Mouse (Mus musculus): ENCODE data around the gene Atp1a2. TPM values are rescaled to one million over a fixed set of nuclear protein-coding genes. Genes with fewer than 3 reads are reported as not detected.
"Not testable (repeated sequence)": the region's sequence is repeated elsewhere in the genome, so short reads cannot be mapped to it uniquely, and the experiment has no call there.

Gene Atp1a2
- polyA plus RNA-seq, 2 experiments, result 1.8 to 11.3 TPM

DNA sequence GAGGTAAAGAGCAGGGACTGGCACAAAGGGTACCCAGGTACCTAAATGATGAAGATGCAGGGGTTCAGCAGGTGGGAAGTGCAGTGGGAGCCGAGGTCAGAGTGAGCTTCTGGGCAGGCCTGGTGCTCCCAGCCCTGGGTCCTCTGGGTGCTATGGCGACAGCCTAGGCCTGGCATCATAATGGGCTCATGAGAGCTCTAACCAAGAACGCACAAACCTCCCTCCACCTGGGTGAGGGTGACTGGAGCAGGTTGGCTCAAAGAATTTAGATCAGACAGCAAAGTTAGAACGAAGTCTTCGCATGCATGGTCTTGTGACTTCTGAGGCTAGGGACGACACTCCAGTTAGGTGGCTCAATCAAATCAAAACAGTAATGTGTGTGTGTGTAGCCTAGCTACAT lies 39.5 kb downstream of the Atp1a2 start, which contains the start of gene Atp1a4:
Gene Atp1a4 (minus strand): TSS at position 101 of the 400 bp plus-strand sequence.
- no peaks in the 10 kb centered on the region for H3K27me3 ChIP-seq (ENCODE audit: control insufficient read depth, insufficient read depth, low read length)
- DNase-seq (ENCODE audit: low spot score) (no peak), ATAC-seq (ENCODE audit: low FRiP score, low read depth) (no peak)
- no peak within 1 kb of the TSS for H3K4me3 ChIP-seq (replicated peaks; ENCODE audit: low read length)
- H3K27ac ChIP-seq (replicated peaks; ENCODE audit: low read depth, low read length), result no peak within 1 kb of the TSS
- no peaks in the 10 kb centered on the region for H3K9me3 ChIP-seq (ENCODE audit: control insufficient read depth, low read length)
- H3K36me3 ChIP-seq (ENCODE audit: control insufficient read depth, insufficient read depth, low read length), result no peaks in the 10 kb centered on the region
- WGBS, result 85% methylated on average over 6 of the region's 6 CpGs
- H3K4me1 ChIP-seq (ENCODE audit: control insufficient read depth, insufficient read depth, low read length), result no peaks in the 10 kb centered on the region
- H3K4me2 ChIP-seq (replicated peaks; ENCODE audit: low read depth, low read length, severe bottlenecking), result no peak within 1 kb of the TSS
- TF ChIP-seq POLR2A (IDR thresholded peaks at IDR 0.05; ENCODE audit: borderline replicate concordance, extremely low read depth, insufficient read depth, insufficient read length), result no peak
- H3K9ac ChIP-seq (ENCODE audit: low read depth, low read length, severe bottlenecking), result no peak within 1 kb of the TSS

- H3K27me3 ChIP-seq (ENCODE audit: control insufficient read depth, insufficient read depth, low read length), result peaks cover 13% of the 10 kb centered on the region
- H3K4me3 ChIP-seq (replicated peaks; ENCODE audit: low read length), result no peak overlapping the region
- DNase-seq (ENCODE audit: low spot score) (peak; percentile 39), ATAC-seq (ENCODE audit: low FRiP score, low read depth) (peak; percentile 72)
- no peak overlapping the region for H3K27ac ChIP-seq (replicated peaks; ENCODE audit: low read depth, low read length)
- no peak for TF ChIP-seq POLR2A (IDR thresholded peaks at IDR 0.05; ENCODE audit: borderline replicate concordance, extremely low read depth, insufficient read depth, insufficient read length)
- 45% methylated on average over 2 of the region's 2 CpGs for WGBS
- no peaks in the 10 kb centered on the region for H3K36me3 ChIP-seq (ENCODE audit: control insufficient read depth, insufficient read depth, low read length)
- H3K9me3 ChIP-seq (ENCODE audit: control insufficient read depth, low read length), result no peaks in the 10 kb centered on the region
- H3K9ac ChIP-seq (ENCODE audit: low read depth, low read length, severe bottlenecking), result no peak overlapping the region
- H3K4me2 ChIP-seq (replicated peaks; ENCODE audit: low read depth, low read length, severe bottlenecking), result no peak overlapping the region
- H3K4me1 ChIP-seq (ENCODE audit: control insufficient read depth, insufficient read depth, low read length), result 0 out of 2 replicates have a peak, but pooled peaks cover 2% of the 10 kb centered on the region
Observed at GRCm38 (mm10) chr1:172247679-172248078, 50.2 kb downstream of the Atp1a2 start.

DNA sequence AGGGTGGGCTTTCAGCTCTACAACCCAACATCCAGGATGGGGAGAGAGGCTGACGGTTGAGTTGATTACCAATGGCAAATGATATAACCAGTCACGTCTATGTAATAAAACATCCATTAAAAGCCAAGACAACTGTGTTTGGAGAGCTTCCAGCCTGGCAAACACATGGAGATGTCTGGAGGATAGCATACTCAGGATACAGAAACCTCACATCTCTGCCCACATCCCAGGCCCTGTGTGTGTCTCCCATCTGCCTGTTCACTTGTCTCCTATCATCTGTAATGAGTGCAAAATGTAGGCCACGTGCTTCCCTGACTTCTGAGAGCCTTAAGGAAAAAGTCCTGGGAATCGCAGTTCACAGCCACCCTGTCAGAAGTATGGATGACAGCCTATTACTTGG lies 50.6 kb downstream of the Atp1a2 start:
- Histone ChIP-seq H3K27me3 (ENCODE audit: control insufficient read depth, insufficient read depth, low read length) (peaks cover 13% of the 10 kb centered on the region), H3K4me2 (replicated peaks; ENCODE audit: low read depth, low read length, severe bottlenecking) (no peak overlapping the region), H3K27ac (replicated peaks; ENCODE audit: low read depth, low read length) (no peak overlapping the region), H3K4me3 (replicated peaks; ENCODE audit: low read length) (no peak overlapping the region), H3K4me1 (ENCODE audit: control insufficient read depth, insufficient read depth, low read length) (0 out of 2 replicates have a peak, but pooled peaks cover 4% of the 10 kb centered on the region), H3K36me3 (ENCODE audit: control insufficient read depth, insufficient read depth, low read length) (no peaks in the 10 kb centered on the region), H3K9me3 (ENCODE audit: control insufficient read depth, low read length) (no peaks in the 10 kb centered on the region), H3K9ac (ENCODE audit: low read depth, low read length, severe bottlenecking) (no peak overlapping the region)
- DNase-seq (ENCODE audit: low spot score), result no peak
- TF ChIP-seq POLR2A (IDR thresholded peaks at IDR 0.05; ENCODE audit: borderline replicate concordance, extremely low read depth, insufficient read depth, insufficient read length), result no peak
- ATAC-seq (ENCODE audit: low FRiP score, low read depth), result no peak
- whole genome bisulfite sequencing, result 58% methylated on average over 4 of the region's 4 CpGs

DNA sequence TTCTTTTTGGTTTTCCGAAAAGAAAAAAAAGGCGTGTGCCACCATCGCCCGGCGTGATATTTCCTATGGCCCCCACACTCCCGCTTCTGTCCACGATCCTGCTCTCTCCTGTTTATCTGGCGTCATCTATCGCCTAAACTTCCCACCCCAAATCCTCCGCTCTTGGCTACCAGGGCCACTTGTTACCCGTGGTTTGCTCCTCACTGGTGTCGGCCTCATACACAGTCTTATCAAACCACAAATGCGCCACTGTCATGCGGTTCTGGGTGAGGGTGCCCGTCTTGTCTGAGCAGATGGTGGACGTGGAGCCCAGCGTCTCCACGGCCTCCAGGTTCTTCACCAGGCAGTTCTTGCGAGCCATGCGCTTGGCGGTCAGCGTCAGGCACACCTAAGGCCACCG lies 53.2 kb downstream of the Atp1a2 start:
- H3K27me3 ChIP-seq (ENCODE audit: control insufficient read depth, insufficient read depth, low read length), result peaks cover 13% of the 10 kb centered on the region
- not testable (repeated sequence) for H3K4me3 ChIP-seq (replicated peaks; ENCODE audit: low read length); DNase-seq (ENCODE audit: low spot score); H3K36me3 ChIP-seq (ENCODE audit: control insufficient read depth, insufficient read depth, low read length); H3K27ac ChIP-seq (replicated peaks; ENCODE audit: low read depth, low read length); H3K9ac ChIP-seq (ENCODE audit: low read depth, low read length, severe bottlenecking); H3K4me1 ChIP-seq (ENCODE audit: control insufficient read depth, insufficient read depth, low read length); H3K9me3 ChIP-seq (ENCODE audit: control insufficient read depth, low read length); H3K4me2 ChIP-seq (replicated peaks; ENCODE audit: low read depth, low read length, severe bottlenecking); ATAC-seq (ENCODE audit: low FRiP score, low read depth)
- WGBS, result 41% methylated on average over 23 of the region's 23 CpGs

GRCm38 (mm10) chr1:172243547-172244205 lies 54.2 kb downstream of the Atp1a2 start:
- no peak overlapping the region for H3K9ac ChIP-seq (ENCODE audit: low read depth, low read length, severe bottlenecking)
- 0 out of 2 replicates have a peak, but pooled peaks cover 4% of the 10 kb centered on the region for H3K4me1 ChIP-seq (ENCODE audit: control insufficient read depth, insufficient read depth, low read length)
- ATAC-seq (ENCODE audit: low FRiP score, low read depth) (no peak), DNase-seq (ENCODE audit: low spot score) (no peak)
- no peak overlapping the region for H3K4me2 ChIP-seq (replicated peaks; ENCODE audit: low read depth, low read length, severe bottlenecking)
- WGBS, result 27% methylated on average over 16 of the region's 16 CpGs
- no peak overlapping the region for H3K4me3 ChIP-seq (replicated peaks; ENCODE audit: low read length)
- no peak for TF ChIP-seq POLR2A (IDR thresholded peaks at IDR 0.05; ENCODE audit: borderline replicate concordance, extremely low read depth, insufficient read depth, insufficient read length)
- no peak overlapping the region for H3K27ac ChIP-seq (replicated peaks; ENCODE audit: low read depth, low read length)
- no peaks in the 10 kb centered on the region for H3K36me3 ChIP-seq (ENCODE audit: control insufficient read depth, insufficient read depth, low read length)
- H3K9me3 ChIP-seq (ENCODE audit: control insufficient read depth, low read length), result no peaks in the 10 kb centered on the region
- H3K27me3 ChIP-seq (ENCODE audit: control insufficient read depth, insufficient read depth, low read length), result peaks cover 13% of the 10 kb centered on the region
